Mouse (Mus musculus): ENCODE data around the gene Rarres2.

Gene Rarres2

GRCm38 (mm10) chr6:48572572-48573061 is at the start of gene Rarres2:
Gene Rarres2, minus strand, starts transcription at chr6:48572789.
- DNase-seq, result no peak

- no peak for DNase-seq
Measured at GRCm38 (mm10) chr6:48620031-48620430, 47.4 kb upstream of the Rarres2 start.

GRCm38 (mm10) chr6:48614756-48615155 is 42.2 kb upstream of the Rarres2 start:
- no peak for DNase-seq

GRCm38 (mm10) chr6:48613464-48613863 is 40.9 kb upstream of the Rarres2 start:
- DNase-seq, result no peak

GRCm38 (mm10) chr6:48610657-48611056 is 38.1 kb upstream of the Rarres2 start:
- no peak for DNase-seq

GRCm38 (mm10) chr6:48609512-48609911 is 36.9 kb upstream of the Rarres2 start:
- DNase-seq, result peak in 1 of 2 experiments; percentile 20

GRCm38 (mm10) chr6:48608124-48608523 is 35.5 kb upstream of the Rarres2 start:
- DNase-seq, result no peak

GRCm38 (mm10) chr6:48602080-48602741 is 29.6 kb upstream of the Rarres2 start:
- peak in 1 of 2 experiments; percentile 64 for DNase-seq

- DNase-seq, result peak; percentile 99 to 100
Measured at GRCm38 (mm10) chr6:48601271-48602079, 28.9 kb upstream of the Rarres2 start, which contains the start of gene Zfp775. Gene Zfp775, plus strand, starts transcription at chr6:48602063.

- no peak for DNase-seq
Measured at GRCm38 (mm10) chr6:48600594-48600993, 28.0 kb upstream of the Rarres2 start.

GRCm38 (mm10) chr6:48597233-48597625 is 24.6 kb upstream of the Rarres2 start:
- no peak for DNase-seq

- DNase-seq, result no peak
Measured at GRCm38 (mm10) chr6:48596545-48597232, 24.1 kb upstream of the Rarres2 start.

- DNase-seq, result peak; percentile 31 to 36
Measured at GRCm38 (mm10) chr6:48595278-48595677, 22.7 kb upstream of the Rarres2 start.

GRCm38 (mm10) chr6:48594043-48594738 is 21.6 kb upstream of the Rarres2 start:
- no peak for DNase-seq

- peak; percentile 99 to 100 for DNase-seq
Measured at GRCm38 (mm10) chr6:48593158-48594042, 20.8 kb upstream of the Rarres2 start, which contains the start of the genes Repin1 and Gm44965. Gene Repin1, plus strand, starts transcription at chr6:48593883. Gene Gm44965, plus strand, starts transcription at chr6:48593941.

GRCm38 (mm10) chr6:48591871-48592270 is 19.3 kb upstream of the Rarres2 start:
- DNase-seq, result no peak

GRCm38 (mm10) chr6:48591221-48591845 is 18.7 kb upstream of the Rarres2 start:
- no peak for DNase-seq

GRCm38 (mm10) chr6:48589194-48589750 is 16.7 kb upstream of the Rarres2 start, which contains the start of gene Gm45021:
Gene Gm45021, plus strand, starts transcription at chr6:48589610.
- DNase-seq, result no peak

- DNase-seq, result peak; percentile 67 to 86
Measured at GRCm38 (mm10) chr6:48582037-48582436, 9.4 kb upstream of the Rarres2 start.

- no peak for DNase-seq
Measured at GRCm38 (mm10) chr6:48581257-48581656, 8.7 kb upstream of the Rarres2 start.

Measured in cerebellum, postnatal 10 days (tissue).